Mouse (Mus musculus) olfactory bulb, adult 2 months (tissue): ENCODE data around the gene Zdhhc14.

Experiments
- CTCF ChIP-seq: fragments of 200-500 bp; IDR thresholded peaks from 2 replicates; pipeline ENCODE4 v1.5.1; 2012; ENCODE audit warnings: low read depth, mild to moderate bottlenecking, low read length, moderate library complexity; ENCODE audit not compliant: insufficient read depth
- POLR2A ChIP-seq: fragments of 200-500 bp; IDR thresholded peaks from 2 replicates; pipeline ENCODE4 v1.6.1; 2012; ENCODE audit warnings: mild to moderate bottlenecking, low read depth, low read length, moderate library complexity; ENCODE audit not compliant: insufficient read depth

- TF ChIP-seq CTCF (no peak), POLR2A (no peak)
Observed at GRCm38 (mm10) chr17:5641436-5641835, 149.1 kb downstream of the Zdhhc14 start.
